Mouse (Mus musculus): ENCODE data around the gene Cox8b.
A peak's percentile ranks its signal among the peaks of the same experiment; 100 is the strongest.
"Not testable (repeated sequence)": the region's sequence is repeated elsewhere in the genome, so short reads cannot be mapped to it uniquely, and the experiment has no call there.

The Cox8b gene

DNA sequence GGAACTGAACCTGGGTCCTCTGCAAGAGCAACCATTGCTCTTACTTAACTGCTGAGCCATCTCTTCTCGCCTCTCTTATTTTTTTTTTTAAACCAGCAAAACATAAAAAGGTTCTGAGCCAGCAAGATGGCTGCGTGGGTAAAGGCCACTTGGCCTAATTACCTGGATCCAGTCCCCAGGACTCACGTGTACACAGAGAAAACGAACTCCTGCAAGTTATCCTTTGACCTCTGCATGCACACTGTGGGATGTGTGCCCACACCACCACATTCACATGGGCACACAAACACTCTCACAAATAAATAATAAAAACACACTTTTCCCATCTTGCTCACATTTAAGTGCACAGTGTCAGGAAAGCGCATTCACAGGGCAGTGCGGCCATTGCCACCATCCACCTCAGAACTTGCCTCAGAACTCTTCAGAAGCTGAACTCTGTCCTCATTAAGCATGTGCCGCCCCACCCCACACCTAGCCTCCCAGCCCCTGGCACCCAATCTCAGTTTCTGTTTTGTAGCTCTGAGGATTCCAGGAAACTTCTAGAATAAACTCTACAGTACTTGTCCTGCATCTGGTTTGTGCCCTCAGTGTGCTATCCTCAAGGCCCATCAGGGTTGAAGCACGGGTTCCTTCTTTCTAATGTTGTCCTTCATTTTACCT, 13.9 kb upstream of the Cox8b start:
- no peak for DNase-seq (ENCODE audit: low read depth, low spot score)

- DNase-seq (ENCODE audit: low read depth, low spot score) = no peak
These were observed 12.7 kb upstream of the Cox8b start for GRCm38 (mm10) chr7:140912846-140913482.

DNA sequence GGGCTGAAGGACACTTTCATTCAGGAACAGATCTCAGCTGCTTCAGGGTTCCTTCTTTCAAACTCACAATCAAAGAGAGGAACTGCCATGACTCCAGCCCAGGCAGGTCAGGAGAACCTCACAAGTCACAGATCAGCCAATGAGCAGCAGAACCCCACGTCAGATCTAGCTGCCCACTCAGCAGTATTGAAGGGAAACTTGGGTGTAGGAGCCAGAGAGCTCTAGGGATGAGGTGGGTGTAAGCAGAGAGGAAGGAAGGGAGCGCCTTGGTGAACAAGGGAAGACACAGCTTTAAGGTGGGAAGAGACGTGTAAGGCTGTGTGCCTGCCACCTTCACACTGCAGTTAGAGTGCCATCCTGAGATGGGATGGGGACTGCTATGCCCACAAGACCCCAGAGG, 12.0 kb upstream of the Cox8b start:
- DNase-seq (ENCODE audit: low read depth, low spot score) = no peak

GRCm38 (mm10) chr7:140908634-140909107, 8.4 kb upstream of the Cox8b start:
- DNase-seq (ENCODE audit: low read depth, low spot score) = peak; percentile 97

- DNase-seq (ENCODE audit: low read depth, low spot score) = no peak
These were observed 7.9 kb upstream of the Cox8b start for GRCm38 (mm10) chr7:140908181-140908580.

DNA sequence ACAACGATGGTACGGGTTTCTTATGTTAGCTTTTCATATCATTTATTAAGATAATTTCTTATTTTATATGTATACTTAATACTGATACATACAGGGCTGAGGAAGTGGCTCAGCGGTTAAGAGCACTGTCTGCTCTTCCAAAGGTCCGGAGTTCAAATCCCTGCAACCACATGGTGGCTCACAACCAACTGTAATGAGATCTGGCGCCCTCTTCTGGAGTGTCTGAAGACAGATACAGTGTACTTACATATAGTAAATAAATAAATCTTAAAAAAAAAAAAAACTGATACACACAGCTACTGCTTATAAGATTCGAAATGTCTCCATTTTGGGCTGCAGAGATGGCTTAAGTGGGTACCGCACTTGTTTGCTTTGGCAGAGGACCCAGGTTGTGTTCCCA, 7.5 kb upstream of the Cox8b start:
- no peak for DNase-seq (ENCODE audit: low read depth, low spot score)

- no peak for DNase-seq (ENCODE audit: low read depth, low spot score)
These were observed 6.9 kb upstream of the Cox8b start for GRCm38 (mm10) chr7:140907131-140907530.

DNA sequence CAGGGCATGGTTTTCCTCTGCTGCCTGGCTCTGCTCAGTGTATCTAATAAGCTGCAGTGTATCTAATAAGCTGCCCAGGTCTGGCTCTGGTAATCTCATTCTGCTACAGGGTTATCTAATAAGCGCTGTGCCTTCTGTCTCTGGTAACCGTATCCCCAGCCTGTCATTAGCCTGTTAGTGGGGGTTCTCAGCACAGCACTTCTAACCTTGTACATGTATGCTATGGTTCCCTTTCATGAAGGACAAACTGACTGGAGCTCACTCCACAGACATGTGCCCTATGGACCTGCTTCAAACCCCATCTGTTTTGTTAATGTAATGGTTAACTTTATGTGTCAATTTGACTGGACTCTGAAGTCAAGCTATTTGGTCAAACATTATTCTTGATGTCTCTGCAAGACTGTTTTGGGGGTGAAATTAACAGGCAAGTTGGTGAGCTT, 5.4 kb upstream of the Cox8b start:
- DNase-seq (ENCODE audit: low read depth, low spot score) = no peak

DNA sequence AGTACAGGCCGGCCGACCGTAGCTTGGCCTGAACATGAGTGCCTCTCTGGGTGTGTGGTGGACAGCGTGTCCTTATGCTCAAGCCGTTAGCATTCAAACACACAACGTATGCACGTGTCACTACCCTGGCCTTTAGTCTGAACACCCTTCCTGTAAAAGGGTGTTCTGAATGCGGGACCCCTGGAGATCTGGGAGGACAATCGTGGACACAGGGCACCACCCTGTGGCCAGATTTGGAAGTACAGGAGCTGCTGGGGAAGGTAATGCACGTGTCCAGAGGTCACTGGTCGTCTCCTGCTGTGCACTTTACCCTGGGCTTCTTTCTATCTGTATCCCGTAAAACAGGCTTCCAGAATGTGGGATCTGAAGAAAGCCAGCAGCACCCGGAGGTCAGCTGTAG, 3.0 kb upstream of the Cox8b start:
- DNase-seq (ENCODE audit: low read depth, low spot score) = peak; percentile 84

- no peak for DNase-seq (ENCODE audit: low read depth, low spot score)
These were observed 2.0 kb upstream of the Cox8b start for GRCm38 (mm10) chr7:140902036-140902875.

GRCm38 (mm10) chr7:140899121-140899520, 1.1 kb downstream of the Cox8b start:
- DNase-seq (ENCODE audit: low read depth, low spot score) = no peak

- DNase-seq (ENCODE audit: low read depth, low spot score) = no peak
These were observed 2.4 kb downstream of the Cox8b start for GRCm38 (mm10) chr7:140897863-140898262.

DNA sequence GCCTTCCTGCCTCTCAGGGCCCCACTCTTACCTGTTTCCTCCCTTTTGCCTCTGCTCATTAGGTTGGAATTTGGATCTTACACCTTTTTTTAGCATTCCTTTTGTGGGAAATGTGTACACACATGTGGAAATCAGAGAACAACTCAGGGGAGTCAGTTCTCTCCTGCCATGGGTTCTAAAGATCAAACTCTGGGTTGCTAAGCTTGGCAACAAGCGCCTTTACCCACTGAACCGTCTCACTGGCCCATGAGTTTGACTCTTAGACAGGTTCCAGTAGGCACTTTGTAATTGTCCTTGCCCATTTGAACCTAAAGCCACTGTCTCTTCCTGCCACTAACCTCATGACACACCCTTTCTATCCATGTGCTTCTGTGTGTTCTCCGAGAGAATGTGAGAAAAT, 5.6 kb downstream of the Cox8b start:
- DNase-seq (ENCODE audit: low read depth, low spot score) = no peak

- DNase-seq (ENCODE audit: low read depth, low spot score) = no peak
These were observed 6.2 kb downstream of the Cox8b start for GRCm38 (mm10) chr7:140894031-140894430.

DNA sequence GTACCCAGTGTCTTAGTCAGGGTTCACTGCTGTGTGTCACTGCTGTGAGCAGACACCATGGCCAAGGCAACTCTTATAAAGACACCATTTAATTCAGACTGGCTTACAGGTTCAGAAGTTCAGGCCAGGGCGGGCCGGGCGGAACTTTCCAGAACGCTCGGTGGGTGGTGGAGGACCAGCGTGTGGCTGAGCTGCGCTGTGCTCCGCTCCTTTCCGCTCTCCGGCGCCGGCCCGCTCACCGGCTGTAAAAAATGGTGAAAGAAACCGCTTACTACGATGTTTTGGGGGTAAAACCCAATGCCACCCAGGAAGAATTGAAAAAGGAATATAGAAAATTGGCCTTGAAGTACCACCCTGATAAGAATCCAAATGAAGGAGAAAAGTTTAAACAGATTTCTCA, 9.6 kb downstream of the Cox8b start:
- not testable (repeated sequence) for DNase-seq (ENCODE audit: low read depth, low spot score)

DNA sequence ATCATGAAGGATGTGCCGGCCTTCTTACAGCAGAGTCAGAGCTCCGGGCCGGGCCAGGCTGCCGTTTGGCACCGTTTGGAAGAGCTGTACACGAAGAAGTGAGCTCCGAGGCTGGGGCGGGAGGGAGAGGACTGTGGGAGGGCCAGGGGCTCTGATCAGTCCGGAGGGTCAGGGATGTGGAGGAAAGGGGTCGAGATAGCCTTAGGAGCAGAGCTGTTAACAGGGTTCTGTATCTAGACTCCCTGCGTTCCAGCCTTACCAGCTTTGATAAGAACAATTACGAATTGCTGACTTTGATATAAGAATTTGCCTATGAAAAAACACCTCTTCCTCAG, 17.8 kb downstream of the Cox8b start:
- no peak for DNase-seq (ENCODE audit: low read depth, low spot score)

DNA sequence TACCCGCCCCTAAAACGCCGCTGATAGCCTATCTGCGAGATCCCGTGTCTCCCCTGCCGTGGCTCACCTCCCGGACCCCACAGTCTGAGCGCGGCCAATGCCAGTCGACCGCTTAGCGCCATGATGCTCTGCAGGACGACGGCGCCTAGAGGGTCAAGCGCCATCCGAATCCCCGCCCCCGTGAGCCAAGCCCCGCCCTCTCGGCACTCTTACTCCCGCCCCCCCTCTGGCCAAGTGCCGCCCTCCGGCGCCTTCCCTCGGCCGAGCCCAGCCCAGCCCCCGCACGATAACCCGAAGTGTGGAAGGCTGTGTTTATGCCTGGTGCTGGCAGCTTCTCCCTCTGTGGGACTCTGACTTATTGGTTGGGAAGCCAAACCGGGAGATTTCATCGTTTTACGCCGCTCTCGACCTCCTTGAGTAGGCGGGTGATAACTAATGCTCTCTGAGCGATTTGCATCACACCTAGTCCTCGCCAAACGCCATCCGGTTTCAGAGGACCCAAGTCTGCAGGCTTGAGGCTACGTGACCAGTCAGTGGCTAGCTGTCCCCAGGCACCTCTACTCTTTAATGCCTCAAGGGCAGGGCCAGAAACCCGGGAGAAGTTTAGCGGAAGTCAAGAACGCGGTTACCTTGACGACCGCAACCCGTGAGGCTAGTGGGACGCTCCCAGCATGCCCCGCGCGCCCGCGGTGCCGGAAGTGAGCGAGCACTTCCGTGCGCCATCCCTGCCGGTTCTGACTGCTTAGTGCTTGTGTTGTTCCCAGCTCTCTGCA, 18.4 kb downstream of the Cox8b start, which contains the start of the genes Psmd13 and Sirt3:
TSS of gene Psmd13 (plus strand) at position 273 of the 773 bp plus-strand sequence.
TSS of gene Sirt3 (minus strand) at position 614 of the 773 bp plus-strand sequence.
- DNase-seq (ENCODE audit: low read depth, low spot score) = peak; percentile 96

DNA sequence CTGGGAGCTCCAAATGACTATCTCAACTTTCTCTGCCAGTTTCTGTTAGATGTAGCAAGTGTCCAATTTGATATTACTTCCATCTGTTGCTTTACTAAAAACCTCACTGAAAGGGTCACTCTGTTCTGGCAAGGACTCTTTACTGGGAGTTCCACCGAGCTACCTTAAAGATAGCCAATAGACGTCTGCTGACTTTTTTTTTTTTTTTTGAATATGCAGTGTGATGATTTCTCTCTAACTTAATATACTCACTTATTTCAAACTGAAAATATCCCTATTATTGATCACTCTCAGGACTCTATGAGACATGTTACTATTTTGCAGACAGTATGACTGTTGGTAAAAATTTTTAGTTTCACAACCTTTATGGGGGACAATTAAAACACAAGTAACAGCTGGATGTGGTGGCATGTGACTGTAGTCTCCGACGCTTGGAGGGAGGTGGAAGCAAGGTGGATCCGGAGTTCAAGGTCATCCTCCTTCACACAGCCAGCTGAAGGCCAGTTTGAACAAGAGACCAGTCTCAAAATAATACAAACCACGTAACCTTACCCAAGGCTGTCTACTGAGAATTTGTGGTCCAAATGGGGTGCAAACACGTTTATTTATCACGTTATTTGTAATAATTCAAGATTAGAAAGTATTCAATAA, 19.3 kb downstream of the Cox8b start:
- DNase-seq (ENCODE audit: low read depth, low spot score) = peak; percentile 79

GRCm38 (mm10) chr7:140880419-140880818, 19.8 kb downstream of the Cox8b start:
- DNase-seq (ENCODE audit: low read depth, low spot score) = no peak

DNA sequence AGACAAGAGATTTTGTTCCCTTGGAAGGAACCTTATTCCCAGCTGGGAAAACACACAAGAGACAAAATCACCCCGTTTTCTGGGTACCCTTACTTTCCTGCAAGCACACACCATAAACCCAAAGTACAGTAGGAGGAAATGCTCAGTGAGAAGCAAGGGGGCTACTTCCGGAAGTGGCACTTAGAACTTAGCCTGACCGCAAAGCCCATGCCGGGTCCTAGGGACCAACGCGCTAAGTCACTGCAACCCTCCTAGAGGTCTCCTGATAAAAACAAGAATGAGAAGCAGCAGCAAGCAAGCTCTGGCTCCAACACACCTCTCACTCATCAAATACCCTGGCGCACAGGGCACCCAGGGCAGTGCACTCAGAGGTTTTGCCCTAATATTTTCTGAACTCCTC, 20.9 kb downstream of the Cox8b start:
- no peak for DNase-seq (ENCODE audit: low read depth, low spot score)

DNA sequence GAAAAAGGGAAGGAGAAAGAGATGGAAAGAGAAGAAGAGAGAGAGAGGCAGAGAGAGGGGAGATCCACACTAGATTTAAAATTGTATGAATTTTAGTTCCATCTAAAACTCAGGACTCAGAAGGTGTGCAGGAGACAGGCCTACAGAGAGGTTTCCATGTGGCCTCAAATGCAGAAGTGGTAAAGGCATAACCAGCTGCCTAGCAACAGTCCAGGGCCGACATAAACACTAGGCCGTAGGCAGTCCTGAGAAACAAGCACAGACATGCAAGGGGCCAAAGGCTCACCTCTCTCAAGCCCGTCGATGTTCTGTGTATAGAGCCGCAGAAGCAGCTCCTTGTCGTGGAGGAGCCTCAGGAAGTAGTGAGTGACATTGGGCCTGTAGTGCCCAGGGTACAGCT, 22.9 kb downstream of the Cox8b start:
- no peak for DNase-seq (ENCODE audit: low read depth, low spot score)

Data from ES-CJ7 (cell line).